Mouse (Mus musculus) adrenal gland, adult 18-20 months (tissue): ENCODE data around the gene Cd81. TPM values are rescaled to one million over a fixed set of nuclear protein-coding genes. Genes with fewer than 3 reads are reported as not detected.

Experiments used
- DNase-seq, 2 experiments: peaks; one replicate each; pipeline ENCODE4 v3.0.0; 2021 to 2022; ENCODE audit warnings: low spot score in 2 of 2
- long read RNA-seq, 2 experiments: library from polyadenylated mRNA; stranded (forward); transcript quantifications; one replicate each; pipeline ENCODE4 v2.0.0; 2021
- total RNA-seq, 2 experiments: library from RNA; stranded (reverse); gene quantifications; 1 replicate in 1 of 2; 2 replicates in 1 of 2; pipeline ENCODE4 v1.2.3; 2021

Gene Cd81
- 100 to 1,000 TPM; 609 to 688 TPM for total RNA-seq
- long read RNA-seq, experiment 1, transcript Cd81-201 (8 exons, 1,533 nt), result major isoform, 837 of 873 reads
- long read RNA-seq, experiment 1, partial matches to known transcripts, result 8 of 873 reads
- long read RNA-seq, experiment 1, other reads (novel, unspliced or antisense), result 25 of 873 reads
- long read RNA-seq, experiment 2, transcript Cd81-203 (3 exons, 943 nt), result minor isoform, 17 of 2,491 reads
- long read RNA-seq, experiment 2, transcript Cd81-206 (6 exons, 1,607 nt), result minor isoform, 8 of 2,491 reads
- long read RNA-seq, experiment 2, transcript Cd81-201 (8 exons, 1,533 nt), result major isoform, 2,367 of 2,491 reads
- long read RNA-seq, experiment 2, partial matches to known transcripts, result 48 of 2,491 reads
- long read RNA-seq, experiment 2, other reads (novel, unspliced or antisense), result 51 of 2,491 reads

GRCm38 (mm10) chr7:143052626-143053007 lies at the start of gene Cd81:
TSS of gene Cd81 (plus strand) at chr7:143052739.
- DNase-seq, result peak; percentile 96

DNA sequence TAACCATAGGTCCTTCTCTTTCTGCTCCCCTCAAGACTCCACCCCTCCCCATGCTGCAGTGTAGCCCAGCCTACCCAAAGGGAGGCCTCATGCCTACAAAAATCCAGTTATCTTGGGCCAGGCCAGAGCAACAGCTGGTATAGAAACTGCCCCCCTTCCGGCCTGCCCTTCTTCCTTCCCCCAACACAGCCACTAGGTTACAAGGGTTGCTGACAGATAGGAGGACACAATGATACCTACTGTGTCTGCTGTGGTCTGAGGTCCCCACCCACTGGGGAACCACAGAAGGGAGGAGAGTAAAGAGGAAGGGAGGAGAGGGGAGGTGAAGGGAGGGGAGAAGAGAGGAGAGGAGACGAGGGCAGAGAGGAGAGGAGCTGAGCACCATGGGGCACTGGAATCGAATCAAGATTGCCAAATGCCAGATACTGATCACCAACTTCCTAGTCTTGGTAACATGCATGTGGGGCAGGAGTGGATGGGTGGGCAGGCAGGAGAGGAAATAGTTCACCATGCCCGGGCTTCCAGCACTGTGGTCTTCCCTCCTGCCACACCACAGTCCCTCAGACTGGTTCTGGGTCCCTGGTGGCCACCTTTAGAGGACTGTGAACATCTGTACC lies 47.7 kb upstream of the Cd81 start, which contains the start of gene Tspan32:
Gene Tspan32, plus strand, starts transcription at position 320 of the 617 bp plus-strand sequence.
- no peak for DNase-seq

GRCm38 (mm10) chr7:143005344-143006096 lies 47.0 kb upstream of the Cd81 start:
- DNase-seq, result no peak

GRCm38 (mm10) chr7:143006097-143006755 lies 46.3 kb upstream of the Cd81 start:
- DNase-seq, result no peak

GRCm38 (mm10) chr7:143006756-143007598 lies 45.6 kb upstream of the Cd81 start:
- DNase-seq, result no peak

DNA sequence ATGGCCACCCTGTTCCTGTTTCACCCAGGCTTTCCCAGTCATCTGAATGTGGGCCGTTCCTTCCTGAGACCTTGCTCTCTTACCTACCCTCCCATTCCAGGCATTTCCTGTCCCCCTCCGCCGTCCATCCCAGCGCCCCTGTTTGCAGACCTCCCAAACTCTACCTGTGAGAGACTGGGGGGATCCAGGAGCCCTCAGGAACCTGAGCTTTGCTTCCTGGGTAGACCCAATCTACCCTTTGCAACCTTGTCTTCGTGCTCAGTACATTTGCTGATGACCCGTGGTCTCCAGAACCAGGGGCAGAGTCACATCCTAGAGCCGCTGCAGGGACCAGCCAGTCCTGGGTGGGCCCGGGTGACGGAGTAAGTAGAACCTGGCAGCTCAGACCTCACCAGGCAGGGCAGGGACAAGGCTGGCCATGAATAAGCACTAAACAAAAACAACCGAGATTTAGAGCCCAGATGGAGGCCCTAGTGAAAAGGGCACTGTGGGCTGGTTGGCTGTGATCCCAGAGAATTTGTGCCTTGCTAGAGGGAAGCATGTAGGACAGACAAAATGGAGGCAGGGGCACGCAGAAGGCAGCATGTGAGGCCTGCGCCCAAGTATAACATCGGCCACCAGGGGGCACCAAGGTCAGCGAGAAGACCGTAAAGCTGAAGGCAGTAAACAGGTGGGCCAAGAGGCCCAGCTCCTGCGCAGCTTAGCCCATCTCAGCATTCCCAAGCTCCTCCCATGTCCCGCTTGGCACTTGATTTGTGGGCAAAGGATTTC lies 44.8 kb upstream of the Cd81 start:
- DNase-seq, result peak; percentile 94 to 95

DNA sequence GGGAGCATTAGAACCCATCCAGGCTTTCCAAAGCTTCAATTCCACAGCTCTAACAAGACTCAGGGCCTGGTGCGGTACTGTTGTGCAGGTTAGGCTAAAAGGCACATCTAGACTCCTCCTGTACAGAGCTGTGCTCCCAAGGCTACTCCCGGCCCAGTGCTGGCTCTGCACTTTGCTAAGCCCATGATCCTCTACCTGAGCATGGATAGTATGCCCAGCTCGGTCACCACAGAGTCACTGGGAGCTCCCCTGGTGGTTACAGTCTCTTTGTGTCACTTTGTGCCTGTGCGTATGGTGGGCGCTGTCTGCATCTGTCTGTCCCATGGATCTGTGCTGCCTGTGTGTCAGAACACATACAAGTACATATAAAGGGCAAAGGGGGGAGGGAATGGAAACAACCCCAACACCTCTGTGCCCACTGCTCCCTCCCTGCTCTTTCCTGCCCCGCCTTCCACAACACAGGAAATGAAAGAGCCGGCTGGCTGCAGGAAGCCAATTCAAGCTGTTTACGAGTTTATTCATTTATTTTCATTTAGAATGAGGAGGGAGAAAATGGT lies 44.1 kb upstream of the Cd81 start:
- no peak for DNase-seq

DNA sequence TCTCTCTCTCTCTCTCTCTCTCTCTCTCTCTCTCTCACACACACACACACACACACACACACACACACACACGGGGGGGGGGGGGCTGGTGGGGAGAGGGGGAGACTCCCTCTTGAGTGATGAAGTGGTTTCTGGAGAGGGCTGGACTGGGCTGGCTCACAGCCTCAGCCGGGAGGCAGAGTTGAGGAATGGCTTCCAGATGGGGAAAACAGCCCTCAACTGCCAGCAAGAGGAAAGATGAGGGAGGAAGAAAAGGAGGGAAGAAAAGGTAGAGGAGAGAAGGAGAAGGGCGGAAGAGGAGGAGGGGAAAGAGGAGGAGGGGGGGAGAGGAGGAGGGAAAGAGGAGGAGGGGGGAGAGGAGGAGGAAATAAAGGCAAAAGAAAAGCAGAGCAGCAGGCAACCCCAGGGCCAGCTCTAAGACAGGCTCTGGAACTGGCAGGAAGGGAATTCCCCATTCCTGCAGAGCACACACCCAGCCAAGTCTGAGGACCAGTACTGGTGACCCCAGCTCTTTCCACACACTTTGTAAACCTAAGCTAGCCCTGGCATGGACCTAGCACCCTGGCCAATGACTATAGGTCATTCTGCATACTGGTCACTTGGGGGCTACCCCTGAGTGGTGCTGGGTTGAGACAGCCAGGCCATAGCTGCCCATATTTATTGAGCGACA lies 43.4 kb upstream of the Cd81 start:
- no peak for DNase-seq

- DNase-seq, result no peak
Measured at GRCm38 (mm10) chr7:143009996-143010395, 42.5 kb upstream of the Cd81 start.

DNA sequence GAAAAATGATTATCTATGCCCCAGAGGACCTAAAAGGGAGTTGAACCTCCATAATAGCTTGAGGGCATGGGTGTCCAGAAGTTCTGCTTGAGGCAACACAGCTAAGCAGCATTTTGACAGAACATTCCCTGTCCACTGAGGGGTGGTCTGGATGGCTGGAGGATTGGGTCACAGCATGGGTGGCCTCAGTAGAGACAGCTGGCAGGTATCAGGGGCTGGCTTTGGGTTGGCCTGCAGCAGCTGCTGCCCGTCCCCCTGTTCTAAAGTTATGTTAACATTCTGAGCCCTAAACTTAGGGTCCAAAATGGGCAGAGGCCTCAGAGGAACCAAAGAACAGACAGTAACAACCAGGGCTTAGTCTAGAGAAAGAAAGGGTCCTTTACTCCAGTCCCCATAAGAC lies 41.3 kb upstream of the Cd81 start:
- no peak for DNase-seq

GRCm38 (mm10) chr7:143012230-143012875 lies 40.2 kb upstream of the Cd81 start:
- DNase-seq, result peak in 1 of 2 experiments; percentile 32

GRCm38 (mm10) chr7:143013420-143014178 lies 38.9 kb upstream of the Cd81 start:
- DNase-seq, result peak; percentile 64 to 72

GRCm38 (mm10) chr7:143014862-143015659 lies 37.5 kb upstream of the Cd81 start:
- DNase-seq, result peak; percentile 41 to 57

DNA sequence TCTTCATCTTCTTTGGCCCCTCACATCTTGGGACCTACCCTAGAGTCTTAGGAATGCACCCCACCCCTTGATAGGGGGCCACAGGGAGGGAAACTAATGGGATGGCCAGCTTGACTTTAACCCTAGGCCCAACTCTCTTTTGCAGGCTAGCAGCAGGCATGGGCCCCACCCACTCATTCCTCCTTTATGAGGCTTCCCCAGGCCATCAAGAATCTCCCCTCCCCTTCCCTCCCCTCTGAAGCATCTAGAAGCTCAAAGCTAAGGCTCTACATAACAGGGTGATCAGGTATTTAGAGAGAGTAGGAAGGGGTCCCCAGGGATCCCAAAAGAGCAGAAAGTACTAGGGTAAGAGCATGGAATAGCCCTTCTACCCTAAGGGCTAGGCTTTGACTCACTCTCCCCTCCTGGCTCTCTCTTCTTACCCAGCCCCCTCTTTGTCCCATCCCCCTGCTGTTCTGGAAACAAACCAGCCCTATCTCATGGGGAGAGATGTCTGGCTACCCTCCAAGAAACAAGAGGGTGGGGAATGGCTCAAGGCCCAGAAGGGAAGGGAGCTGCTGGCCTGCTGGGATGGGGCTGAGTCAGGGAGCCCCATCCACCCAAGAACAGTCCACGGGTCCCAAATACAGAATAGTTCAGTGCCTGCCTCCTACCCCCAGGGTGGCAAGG lies 36.6 kb upstream of the Cd81 start:
- DNase-seq, result peak; percentile 25 to 55

GRCm38 (mm10) chr7:143016424-143017142 lies 36.0 kb upstream of the Cd81 start:
- no peak for DNase-seq
